Mouse (Mus musculus) stomach, postnatal 0 days (tissue): ENCODE data around the gene Hspg2.
A peak's percentile ranks its signal among the peaks of the same experiment; 100 is the strongest.

Experiments used
- CTCF ChIP-seq: IDR thresholded peaks from 2 replicates; pipeline ENCODE4 v1.5.1; 2016; ENCODE audit warnings: antibody characterized with exemption, low read depth, mild to moderate bottlenecking, moderate library complexity
- EP300 ChIP-seq: optimal IDR thresholded peaks from 2 replicates; pipeline ENCODE3; 2016; ENCODE audit warnings: antibody characterized with exemption

DNA sequence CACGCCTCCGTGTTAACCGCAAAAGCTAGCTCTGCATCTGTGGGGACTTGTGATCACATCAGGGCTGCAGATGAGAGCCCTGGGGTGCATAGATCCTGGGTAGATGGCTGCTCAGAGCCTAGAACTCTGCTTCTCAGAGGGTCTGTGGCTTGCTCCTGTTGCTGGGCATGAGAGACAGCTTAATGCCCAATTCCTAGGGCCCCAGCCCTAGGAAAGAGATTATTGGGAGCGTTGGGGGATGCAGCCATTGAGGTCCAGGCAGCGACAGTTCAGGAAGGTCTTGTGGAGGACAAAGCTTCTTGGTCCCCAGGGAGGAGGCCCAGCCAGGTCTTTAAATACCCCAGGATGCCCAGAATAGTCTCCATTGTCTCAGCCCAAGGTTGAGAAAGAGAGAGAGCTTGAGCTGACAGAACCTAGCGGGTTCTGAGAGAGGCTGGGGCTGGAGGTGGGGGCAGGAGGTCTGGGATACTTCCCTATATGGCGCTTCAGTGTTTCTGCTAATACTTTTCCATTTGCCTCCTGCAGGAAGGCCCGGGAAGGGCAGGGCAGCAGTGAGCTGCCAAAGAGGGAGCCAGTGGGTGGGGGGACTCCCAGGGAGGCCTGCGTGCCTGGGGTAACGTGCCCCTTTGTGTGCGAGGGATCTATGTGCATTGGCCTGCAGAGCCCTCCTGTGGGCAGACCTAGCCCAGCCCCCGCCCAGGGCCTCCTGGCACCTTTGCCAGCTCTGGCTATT, 20.2 kb downstream of the Hspg2 start:
- peak; percentile 75 for TF ChIP-seq CTCF
- peak; percentile 32 for TF ChIP-seq EP300
